Mouse (Mus musculus) embryo, embryonic 9.5 days (tissue): ENCODE results near the gene Mrpl2.

Experiments used
- DNase-seq: peaks from one replicate; pipeline ENCODE4 v3.0.0-alpha.2; 2017; ENCODE audit errors: extremely low spot score

Mrpl2 gene

GRCm38 (mm10) chr17:46645561-46646321 is at the start of gene Mrpl2, which contains the start of gene Klc4:
Gene Mrpl2 (plus strand): TSS chr17:46646229.
Gene Klc4 (minus strand): TSS chr17:46646022.
- DNase-seq = peak; percentile 100

DNA sequence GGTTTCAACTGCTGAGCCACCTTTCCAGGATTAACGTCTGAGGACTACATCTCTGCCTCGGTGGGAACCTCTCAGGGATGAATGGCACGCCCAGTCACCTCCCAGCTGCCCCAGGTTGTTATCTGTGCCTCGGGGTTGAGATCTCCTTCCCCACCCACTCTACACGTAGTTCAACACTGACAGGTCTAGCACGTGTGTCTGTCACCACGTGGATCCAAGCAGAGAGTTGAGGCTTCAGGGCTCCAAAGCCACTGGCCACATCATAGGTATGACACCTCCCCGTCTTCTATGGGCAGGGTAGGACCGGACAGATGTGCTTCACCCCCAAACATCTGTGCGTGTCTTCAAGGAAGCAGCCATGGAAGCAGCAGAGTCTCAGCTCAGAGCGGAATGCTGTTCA is 48.1 kb upstream of the Mrpl2 start:
- no peak for DNase-seq

DNA sequence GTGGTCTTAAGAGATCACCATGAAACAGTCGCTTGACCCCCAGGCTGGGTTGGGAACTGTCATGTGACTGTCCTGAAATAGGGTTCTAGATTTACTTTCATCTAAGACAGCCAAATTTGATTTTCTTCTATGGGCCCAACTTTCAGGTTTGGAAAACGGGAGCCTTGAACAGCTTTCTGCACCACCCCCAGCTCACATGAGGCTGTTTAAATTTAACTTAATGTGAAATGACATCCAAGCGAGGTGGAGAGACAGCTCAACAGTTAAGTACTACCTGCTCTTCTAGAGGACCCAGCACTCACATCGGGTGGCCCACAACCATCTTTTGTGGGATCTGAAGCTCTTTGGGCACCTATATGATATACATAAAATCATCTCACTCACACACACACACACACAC is 47.1 kb upstream of the Mrpl2 start:
- DNase-seq = no peak

GRCm38 (mm10) chr17:46600569-46600968 is 45.5 kb upstream of the Mrpl2 start:
- no peak for DNase-seq

- DNase-seq = no peak
Observed at GRCm38 (mm10) chr17:46602212-46602611, 43.8 kb upstream of the Mrpl2 start.

GRCm38 (mm10) chr17:46603229-46603628 is 42.8 kb upstream of the Mrpl2 start:
- no peak for DNase-seq

GRCm38 (mm10) chr17:46605126-46605525 is 40.9 kb upstream of the Mrpl2 start:
- no peak for DNase-seq

GRCm38 (mm10) chr17:46605987-46606386 is 40.0 kb upstream of the Mrpl2 start:
- DNase-seq = no peak

GRCm38 (mm10) chr17:46609721-46610514 is 36.1 kb upstream of the Mrpl2 start:
- no peak for DNase-seq

DNA sequence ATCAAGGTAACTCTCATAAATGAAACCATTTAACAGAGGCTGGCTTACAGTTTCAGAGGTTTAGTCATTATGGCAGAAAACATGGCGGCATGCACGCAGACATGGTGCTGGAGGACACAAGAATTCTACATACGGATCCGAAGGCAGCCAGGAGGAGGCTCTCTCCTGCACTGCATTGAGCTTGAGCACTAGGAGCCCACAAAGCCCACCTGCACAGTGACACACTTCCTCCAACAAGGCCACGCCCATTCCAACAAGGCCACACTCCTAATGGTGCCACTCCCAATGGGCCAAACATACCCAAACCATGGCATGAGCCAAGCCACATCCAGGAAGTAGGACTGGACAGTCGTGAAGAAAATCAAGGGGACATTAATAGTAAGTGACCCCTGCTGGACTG is 34.7 kb upstream of the Mrpl2 start:
- no peak for DNase-seq

DNA sequence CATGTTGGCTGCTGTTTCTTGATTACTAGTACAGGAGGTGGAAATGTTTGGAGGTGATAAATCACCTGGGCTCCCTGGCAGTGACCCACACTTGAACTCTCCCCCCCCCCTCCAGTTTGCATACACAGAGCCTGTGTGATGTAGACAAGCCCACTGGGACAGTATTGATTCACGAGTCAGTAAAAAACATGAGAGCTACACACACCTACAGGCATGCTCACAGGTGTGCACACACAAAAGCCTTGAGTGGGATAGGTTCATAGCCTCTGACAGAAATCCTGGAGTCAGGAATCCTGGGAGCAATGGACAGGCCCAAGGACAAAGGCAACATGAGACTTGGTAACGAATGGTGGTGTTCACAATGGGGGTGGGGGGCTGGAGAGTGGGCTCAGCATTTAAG is 33.8 kb upstream of the Mrpl2 start:
- no peak for DNase-seq

DNA sequence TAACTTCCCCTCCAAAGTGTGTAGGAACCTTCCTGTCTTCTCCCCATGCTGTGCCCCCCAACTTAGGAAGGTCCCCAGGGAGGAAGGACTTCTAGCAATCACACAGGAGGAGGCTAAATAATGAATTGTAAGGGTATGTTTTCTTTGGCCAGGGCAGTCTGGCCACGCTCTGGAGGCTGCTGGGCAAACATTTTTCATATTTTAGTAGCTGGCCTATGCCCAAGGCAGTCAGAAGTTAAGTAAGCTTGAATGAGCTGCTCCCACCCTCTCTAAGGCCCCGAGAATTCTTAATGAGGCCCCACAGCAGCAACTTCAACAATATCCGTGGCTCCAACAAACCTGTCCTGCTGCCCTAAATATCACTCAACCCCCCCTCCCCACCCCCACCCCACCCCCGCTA is 33.2 kb upstream of the Mrpl2 start:
- no peak for DNase-seq

- no peak for DNase-seq
Observed at GRCm38 (mm10) chr17:46613229-46613628, 32.8 kb upstream of the Mrpl2 start.

- no peak for DNase-seq
Observed at GRCm38 (mm10) chr17:46617799-46618198, 28.2 kb upstream of the Mrpl2 start.

- peak; percentile 71 for DNase-seq
Observed at GRCm38 (mm10) chr17:46618394-46618768, 27.6 kb upstream of the Mrpl2 start.

GRCm38 (mm10) chr17:46618769-46619682 is 27.0 kb upstream of the Mrpl2 start:
- DNase-seq = peak; percentile 76

DNA sequence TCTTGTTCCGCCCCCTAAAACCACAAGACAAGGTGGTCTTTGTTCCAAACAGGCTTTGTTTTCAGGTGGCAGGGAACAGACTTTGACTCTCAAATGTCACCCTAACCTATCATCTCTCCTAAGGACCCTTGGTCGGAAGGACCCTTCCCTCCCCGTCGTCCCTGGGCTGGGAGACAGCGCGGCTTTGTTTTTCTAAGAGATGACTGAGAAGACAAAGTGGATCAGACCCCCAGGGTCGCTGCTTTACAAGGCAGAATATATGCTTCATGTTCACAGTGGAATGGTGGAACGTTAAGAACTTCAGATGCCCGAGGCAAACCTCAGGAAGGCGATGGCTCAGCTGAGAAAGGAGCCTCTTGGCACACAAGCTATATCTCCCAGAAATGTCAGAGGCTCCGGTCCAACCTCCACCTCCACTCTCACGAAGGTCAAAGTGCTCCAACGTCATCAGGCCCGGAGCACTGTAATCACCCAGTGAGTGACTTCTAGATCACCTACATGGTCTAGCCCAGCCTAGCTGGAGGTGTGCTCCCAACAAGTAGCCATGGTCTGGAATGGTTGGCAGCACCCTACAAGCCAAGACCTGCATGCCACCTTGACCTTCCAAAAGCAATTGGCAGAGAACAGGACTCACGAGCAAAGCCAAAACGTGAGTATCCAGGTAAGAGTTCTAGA is 26.2 kb upstream of the Mrpl2 start:
- peak; percentile 55 for DNase-seq

- DNase-seq = no peak
Observed at GRCm38 (mm10) chr17:46621324-46621723, 24.7 kb upstream of the Mrpl2 start.

GRCm38 (mm10) chr17:46622269-46622668 is 23.8 kb upstream of the Mrpl2 start:
- DNase-seq = no peak

- DNase-seq = no peak
Observed at GRCm38 (mm10) chr17:46623819-46624557, 22.0 kb upstream of the Mrpl2 start.

GRCm38 (mm10) chr17:46624598-46624997 is 21.4 kb upstream of the Mrpl2 start:
- no peak for DNase-seq
